Mouse (Mus musculus) kidney, adult 11 months (tissue): ENCODE measurements around the gene Rab13.
"Not testable (repeated sequence)": the region's sequence is repeated elsewhere in the genome, so short reads cannot be mapped to it uniquely, and the experiment has no call there.

Experiments
- DNase-seq: peaks from one replicate; pipeline ENCODE4 v3.0.0; 2022

The Rab13 gene

GRCm38 (mm10) chr3:90231507-90232333 is 18.2 kb downstream of the Rab13 start, which contains the start of gene Jtb:
TSS of gene Jtb (plus strand) at chr3:90231597.
- peak; percentile 95 for DNase-seq

- peak; percentile 64 for DNase-seq
Measured at GRCm38 (mm10) chr3:90241251-90241650, 27.8 kb downstream of the Rab13 start.

GRCm38 (mm10) chr3:90241669-90242358 is 28.3 kb downstream of the Rab13 start:
- DNase-seq: no peak

- no peak for DNase-seq
Measured at GRCm38 (mm10) chr3:90242984-90243775, 29.7 kb downstream of the Rab13 start, which contains the start of gene Creb3l4. TSS of gene Creb3l4 (minus strand) at chr3:90243512.

- DNase-seq: no peak
Measured at GRCm38 (mm10) chr3:90245406-90245805, 31.9 kb downstream of the Rab13 start.

- no peak for DNase-seq
Measured at GRCm38 (mm10) chr3:90247630-90247959, 34.1 kb downstream of the Rab13 start.

- peak; percentile 96 for DNase-seq
Measured at GRCm38 (mm10) chr3:90247960-90248745, 34.7 kb downstream of the Rab13 start, which contains the start of gene Slc39a1. TSS of gene Slc39a1 (plus strand) at chr3:90248172.

GRCm38 (mm10) chr3:90248746-90249100 is 35.2 kb downstream of the Rab13 start:
- DNase-seq: no peak

- no peak for DNase-seq
Measured at GRCm38 (mm10) chr3:90250791-90251190, 37.3 kb downstream of the Rab13 start.

GRCm38 (mm10) chr3:90251731-90252226 is 38.3 kb downstream of the Rab13 start:
- DNase-seq: not testable (repeated sequence)

GRCm38 (mm10) chr3:90252659-90253058 is 39.2 kb downstream of the Rab13 start:
- not testable (repeated sequence) for DNase-seq

GRCm38 (mm10) chr3:90253174-90253573 is 39.7 kb downstream of the Rab13 start:
- DNase-seq: not testable (repeated sequence)

- peak; percentile 98 for DNase-seq
Measured at GRCm38 (mm10) chr3:90253653-90254418, 40.3 kb downstream of the Rab13 start, which contains the start of gene Crtc2. TSS of gene Crtc2 (plus strand) at chr3:90254163.

- no peak for DNase-seq
Measured at GRCm38 (mm10) chr3:90254419-90255193, 41.1 kb downstream of the Rab13 start.

- no peak for DNase-seq
Measured at GRCm38 (mm10) chr3:90255194-90255565, 41.7 kb downstream of the Rab13 start.

- no peak for DNase-seq
Measured at GRCm38 (mm10) chr3:90255784-90256353, 42.4 kb downstream of the Rab13 start.

GRCm38 (mm10) chr3:90256731-90257530 is 43.4 kb downstream of the Rab13 start:
- DNase-seq: peak; percentile 60

GRCm38 (mm10) chr3:90258521-90258920 is 45.0 kb downstream of the Rab13 start:
- DNase-seq: peak; percentile 71

- DNase-seq: no peak
Measured at GRCm38 (mm10) chr3:90263121-90263771, 49.8 kb downstream of the Rab13 start.
